Mouse (Mus musculus) forebrain, embryonic 12.5 days (tissue): ENCODE measurements around the gene Cc2d2b. TPM values are rescaled to one million over a fixed set of nuclear protein-coding genes. Genes with fewer than 3 reads are reported as not detected.

Experiments
- ATAC-seq: fragments of 200-750 bp; cut with Nextera tagmentation; 2 replicates; pipeline ENCODE4 v1.8.0; 2017; ENCODE audit warnings: moderate TSS enrichment; ENCODE audit not compliant: low FRiP score
- H3K27ac ChIP-seq: fragments of 300-500 bp; sonication (generic); 2 replicates; pipeline ENCODE4 v1.5.1; 2016; ENCODE audit warnings: mild to moderate bottlenecking
- H3K27me3 ChIP-seq: fragments of 300-500 bp; sonication (generic); 2 replicates; pipeline ENCODE4 v1.6.1; 2016; ENCODE audit warnings: mild to moderate bottlenecking
- H3K36me3 ChIP-seq: fragments of 300-500 bp; sonication (generic); replicated peaks from 2 replicates; pipeline ENCODE4 v1.6.1; 2016; ENCODE audit warnings: mild to moderate bottlenecking
- H3K4me1 ChIP-seq: fragments of 300-500 bp; sonication (generic); 2 replicates; pipeline ENCODE4 v1.6.1; 2016
- H3K4me2 ChIP-seq: fragments of 300-500 bp; sonication (generic); 2 replicates; pipeline ENCODE4 v1.6.1; 2016; ENCODE audit warnings: mild to moderate bottlenecking, moderate library complexity
- H3K4me3 ChIP-seq: fragments of 300-500 bp; sonication (generic); replicated peaks from 2 replicates; pipeline ENCODE4 v1.5.1; 2016; ENCODE audit warnings: mild to moderate bottlenecking
- H3K9ac ChIP-seq: fragments of 300-500 bp; sonication (generic); 2 replicates; pipeline ENCODE4 v1.6.1; 2016; ENCODE audit warnings: mild to moderate bottlenecking
- H3K9me3 ChIP-seq: fragments of 300-500 bp; sonication (generic); 2 replicates; pipeline ENCODE4 v1.6.1; 2016
- WGBS: fragments of 180-500 bp; shearing (Covaris S2); methylation state at CpG from one replicate; pipeline ENCODE4 v1.1.7; 2016; 5-methylcytosine and 5-hydroxymethylcytosine counted together
- polyA plus RNA-seq: library from polyadenylated mRNA; unstranded; fragments of >200 nt; fragmentation: Nextera tagmentation; extraction: Ambion mirVana; gene quantifications from 2 replicates; pipeline ENCODE4 v1.2.1, GENCODE M21; 2016

Cc2d2b gene
- polyA plus RNA-seq, 1 experiment from 2014 or later: 0.38 TPM

GRCm38 (mm10) chr19:40844731-40845130 lies 96.2 kb downstream of the Cc2d2b start:
- no peak overlapping the region for H3K27ac ChIP-seq
- peaks cover 89% of the 10 kb centered on the region for H3K36me3 ChIP-seq
- H3K4me3 ChIP-seq: no peak overlapping the region
- no peaks in the 10 kb centered on the region for H3K4me1 ChIP-seq
- ATAC-seq: no peak
- H3K27me3 ChIP-seq: no peaks in the 10 kb centered on the region
- no peak overlapping the region for H3K9ac ChIP-seq
- 98% methylated on average over 13 of the region's 13 CpGs for WGBS
- no peak overlapping the region for H3K4me2 ChIP-seq
- H3K9me3 ChIP-seq: no peaks in the 10 kb centered on the region

- WGBS: 83% methylated on average over 12 of the region's 12 CpGs
- no peak for ATAC-seq
- peaks cover 59% of the 10 kb centered on the region for H3K36me3 ChIP-seq
Measured at GRCm38 (mm10) chr19:40849391-40849790, 100.8 kb downstream of the Cc2d2b start.

GRCm38 (mm10) chr19:40859555-40859954 lies 111.0 kb downstream of the Cc2d2b start:
- Histone ChIP-seq H3K27ac (no peak overlapping the region), H3K27me3 (peaks cover 9% of the 10 kb centered on the region), H3K9ac (no peak overlapping the region), H3K4me2 (no peak overlapping the region), H3K9me3 (no peaks in the 10 kb centered on the region), H3K4me1 (no peaks in the 10 kb centered on the region), H3K4me3 (no peak overlapping the region), H3K36me3 (no peaks in the 10 kb centered on the region)
- 66% methylated on average over 4 of the region's 4 CpGs for WGBS
- ATAC-seq: no peak

More at GRCm38 (mm10) chr19:40849391-40849790, 100.8 kb downstream of the Cc2d2b start:
- H3K4me1 ChIP-seq: no peaks in the 10 kb centered on the region
- H3K4me2 ChIP-seq: no peak overlapping the region
- H3K4me3 ChIP-seq: no peak overlapping the region
- no peak overlapping the region for H3K9ac ChIP-seq
- no peaks in the 10 kb centered on the region for H3K27me3 ChIP-seq
- H3K27ac ChIP-seq: 0 out of 2 replicates have a peak overlapping the region, but pooled peaks have one; percentile 25
- no peaks in the 10 kb centered on the region for H3K9me3 ChIP-seq

- Histone ChIP-seq H3K36me3 (no peaks in the 10 kb centered on the region), H3K4me2 (no peak overlapping the region), H3K4me1 (no peaks in the 10 kb centered on the region), H3K9me3 (no peaks in the 10 kb centered on the region), H3K4me3 (no peak overlapping the region), H3K27ac (no peak overlapping the region), H3K9ac (no peak overlapping the region), H3K27me3 (peaks cover 40% of the 10 kb centered on the region)
- no peak for ATAC-seq
- 38% methylated on average over 5 of the region's 5 CpGs for WGBS
Measured at GRCm38 (mm10) chr19:40868284-40868683, 119.7 kb downstream of the Cc2d2b start.

- no peak overlapping the region for H3K4me2 ChIP-seq
- no peak overlapping the region for H3K27ac ChIP-seq
- no peaks in the 10 kb centered on the region for H3K36me3 ChIP-seq
- H3K27me3 ChIP-seq: peaks cover 44% of the 10 kb centered on the region
- 89% methylated on average over 3 of the region's 3 CpGs for WGBS
- no peak overlapping the region for H3K9ac ChIP-seq
- no peaks in the 10 kb centered on the region for H3K4me1 ChIP-seq
- no peaks in the 10 kb centered on the region for H3K9me3 ChIP-seq
- H3K4me3 ChIP-seq: no peak overlapping the region
- ATAC-seq: no peak
Measured at GRCm38 (mm10) chr19:40869425-40870105, 121.0 kb downstream of the Cc2d2b start.

GRCm38 (mm10) chr19:40872955-40873665 lies 124.6 kb downstream of the Cc2d2b start:
- peaks cover 55% of the 10 kb centered on the region for H3K27me3 ChIP-seq
- peak overlapping the region; percentile 68 for H3K4me2 ChIP-seq
- H3K9me3 ChIP-seq: no peaks in the 10 kb centered on the region
- ATAC-seq: peak; percentile 98
- peak overlapping the region; percentile 86 for H3K27ac ChIP-seq
- peak overlapping the region; percentile 63 for H3K9ac ChIP-seq
- WGBS: 2% methylated on average over 51 of the region's 51 CpGs
- H3K36me3 ChIP-seq: no peaks in the 10 kb centered on the region
- H3K4me3 ChIP-seq: peak overlapping the region; percentile 55
- H3K4me1 ChIP-seq: no peaks in the 10 kb centered on the region

Other genes starting within 250 kb of the Cc2d2b start
- 66.8 and 69.3 TPM in 2 replicates for gene Sorbs1, start 235.0 kb upstream of the Cc2d2b start, polyA plus RNA-seq
- gene Aldh18a1, start 160.3 kb upstream of the Cc2d2b start, polyA plus RNA-seq: 98.5 and 107 TPM in 2 replicates
- gene Tctn3, start 136.5 kb upstream of the Cc2d2b start, polyA plus RNA-seq: 13.8 and 14.0 TPM in 2 replicates
- 11.2 and 12.6 TPM in 2 replicates for gene Entpd1, start 136.4 kb upstream of the Cc2d2b start, polyA plus RNA-seq
- 38.1 and 39.2 TPM in 2 replicates for gene Ccnj, start 82.5 kb downstream of the Cc2d2b start, polyA plus RNA-seq
- gene Zfp518a, start 146.0 kb downstream of the Cc2d2b start, polyA plus RNA-seq: 13.0 and 13.8 TPM in 2 replicates
- 1.2 TPM in 2 replicates for gene Blnk, start 245.8 kb downstream of the Cc2d2b start, polyA plus RNA-seq